Mouse (Mus musculus) effector memory CD4-positive, alpha-beta T cell, adult 5 months (primary cell): ENCODE data around the gene Dstn. TPM values are rescaled to one million over a fixed set of nuclear protein-coding genes. Genes with fewer than 3 reads are reported as not detected.

Experiments used
- polyA plus RNA-seq: library from polyadenylated mRNA; unstranded; fragments of 100-300 nt; shearing (Covaris generic); gene quantifications from one replicate; pipeline ENCODE4 v1.2.1, GENCODE M21; 2017

Dstn gene
- 15.0 TPM for polyA plus RNA-seq

DNA sequence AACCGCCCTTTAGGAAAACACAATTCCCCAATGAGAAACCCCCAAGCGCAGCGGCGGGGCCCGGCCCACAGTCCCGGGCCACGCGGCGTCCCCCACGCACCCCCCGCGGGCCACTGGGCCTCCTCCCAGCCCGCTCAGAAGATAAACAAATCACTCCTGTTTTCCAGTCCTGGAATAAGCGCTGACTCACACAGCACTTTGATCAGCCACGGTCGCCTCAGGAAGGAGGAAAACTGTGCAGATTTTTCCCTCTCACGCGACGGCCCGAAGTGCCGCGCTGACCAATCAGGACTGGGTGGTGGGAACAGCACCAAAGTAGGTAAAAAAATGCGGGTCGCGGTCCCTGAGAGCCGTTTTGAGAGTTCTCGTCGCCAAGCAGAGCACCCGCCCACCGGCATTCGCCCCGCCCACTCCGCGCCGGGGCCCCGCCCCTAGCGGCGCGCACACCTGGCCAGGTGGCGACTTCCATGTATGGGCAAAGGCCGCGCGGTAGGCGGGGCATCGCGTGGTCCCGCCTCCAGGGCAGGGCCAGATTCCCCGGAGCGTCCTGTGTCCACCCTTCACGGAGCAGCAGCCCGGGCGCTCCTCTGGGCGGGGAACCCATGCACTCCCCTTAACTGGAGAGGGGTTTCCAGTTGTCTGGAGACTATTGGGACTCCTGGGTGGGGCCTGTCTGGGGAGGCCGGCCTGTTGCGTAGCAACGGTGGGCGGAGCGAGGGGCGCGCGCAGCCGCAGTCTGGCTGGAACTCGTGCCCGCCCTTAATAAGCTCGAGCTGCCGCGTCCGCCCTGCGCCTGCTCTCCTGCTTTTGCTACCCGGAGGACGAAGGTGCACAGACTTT lies at the start of gene Dstn:
Gene Dstn, plus strand, starts transcription at position 561 of the 840 bp plus-strand sequence.

Other genes with a start within 250 kb of the Dstn start
- 0.17 TPM for gene Bfsp1, start 52.1 kb upstream of the Dstn start, polyA plus RNA-seq
- gene Rrbp1, start 95.9 kb downstream of the Dstn start, polyA plus RNA-seq = 31.9 TPM
- not detected for gene Banf2, start 117.7 kb downstream of the Dstn start, polyA plus RNA-seq